Mouse (Mus musculus) retina, adult 2 months (tissue): ENCODE results near the gene Fam160a1.

Source experiments
- DNase-seq: peaks from one replicate; pipeline ENCODE4 v3.0.0-alpha.2; 2012; ENCODE audit warnings: low read depth, low spot score

Gene Fam160a1

DNA sequence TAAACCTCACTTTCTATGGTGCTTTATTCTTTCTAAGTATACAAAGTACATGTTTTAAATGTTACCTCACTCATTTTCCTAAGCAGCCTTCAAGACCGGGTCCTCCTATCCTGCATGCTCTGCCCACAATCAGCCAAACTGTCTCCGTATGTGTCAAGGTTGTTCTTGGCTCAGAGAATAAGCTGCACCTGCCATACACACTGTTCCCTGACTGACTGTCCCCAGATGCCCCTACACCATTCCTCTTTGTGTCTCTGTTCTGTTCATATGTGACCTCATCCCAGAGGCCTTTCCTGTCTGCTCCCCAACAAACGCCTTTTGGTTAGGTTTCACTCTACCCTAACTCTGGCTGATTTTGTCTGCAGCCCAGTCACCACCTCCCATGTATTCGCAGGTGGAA is 10.2 kb upstream of the Fam160a1 start:
- no peak for DNase-seq

DNA sequence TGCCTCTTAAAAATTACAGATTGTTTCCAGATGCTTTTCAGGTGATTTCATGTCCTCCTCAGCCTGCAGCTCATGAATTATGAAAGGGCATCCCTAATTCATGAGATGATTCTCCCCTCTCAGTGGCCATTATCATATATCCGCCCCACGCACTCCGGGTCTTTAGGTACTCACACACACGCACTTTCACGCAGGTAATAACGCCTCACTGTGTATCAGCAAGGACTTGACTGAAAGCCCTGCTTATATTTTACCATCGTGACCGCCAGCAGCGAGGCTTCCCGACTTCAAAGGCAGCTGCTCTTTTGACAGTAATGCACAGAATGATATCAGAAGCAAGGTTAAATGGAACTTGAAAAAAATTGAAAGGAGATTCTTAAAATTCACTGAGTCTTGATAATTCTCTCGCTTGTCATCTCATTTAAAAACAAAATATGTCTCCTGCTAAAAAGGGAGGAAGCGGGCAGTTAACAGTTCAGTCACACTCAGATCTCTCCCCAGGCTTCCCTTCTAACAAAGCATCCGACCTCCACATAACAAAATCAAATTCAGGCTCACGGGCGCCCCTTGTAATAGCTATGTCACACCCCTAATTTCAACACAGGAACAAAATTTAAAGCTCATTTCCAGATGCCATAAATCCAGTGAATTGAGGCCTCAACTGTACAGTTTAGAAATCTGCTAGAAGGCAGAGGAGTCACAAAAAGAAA is 3.9 kb upstream of the Fam160a1 start:
- DNase-seq = no peak

GRCm38 (mm10) chr3:85819319-85819718 is 2.2 kb upstream of the Fam160a1 start:
- no peak for DNase-seq

- DNase-seq = no peak
Measured at GRCm38 (mm10) chr3:85814241-85814640, 2.9 kb downstream of the Fam160a1 start.

DNA sequence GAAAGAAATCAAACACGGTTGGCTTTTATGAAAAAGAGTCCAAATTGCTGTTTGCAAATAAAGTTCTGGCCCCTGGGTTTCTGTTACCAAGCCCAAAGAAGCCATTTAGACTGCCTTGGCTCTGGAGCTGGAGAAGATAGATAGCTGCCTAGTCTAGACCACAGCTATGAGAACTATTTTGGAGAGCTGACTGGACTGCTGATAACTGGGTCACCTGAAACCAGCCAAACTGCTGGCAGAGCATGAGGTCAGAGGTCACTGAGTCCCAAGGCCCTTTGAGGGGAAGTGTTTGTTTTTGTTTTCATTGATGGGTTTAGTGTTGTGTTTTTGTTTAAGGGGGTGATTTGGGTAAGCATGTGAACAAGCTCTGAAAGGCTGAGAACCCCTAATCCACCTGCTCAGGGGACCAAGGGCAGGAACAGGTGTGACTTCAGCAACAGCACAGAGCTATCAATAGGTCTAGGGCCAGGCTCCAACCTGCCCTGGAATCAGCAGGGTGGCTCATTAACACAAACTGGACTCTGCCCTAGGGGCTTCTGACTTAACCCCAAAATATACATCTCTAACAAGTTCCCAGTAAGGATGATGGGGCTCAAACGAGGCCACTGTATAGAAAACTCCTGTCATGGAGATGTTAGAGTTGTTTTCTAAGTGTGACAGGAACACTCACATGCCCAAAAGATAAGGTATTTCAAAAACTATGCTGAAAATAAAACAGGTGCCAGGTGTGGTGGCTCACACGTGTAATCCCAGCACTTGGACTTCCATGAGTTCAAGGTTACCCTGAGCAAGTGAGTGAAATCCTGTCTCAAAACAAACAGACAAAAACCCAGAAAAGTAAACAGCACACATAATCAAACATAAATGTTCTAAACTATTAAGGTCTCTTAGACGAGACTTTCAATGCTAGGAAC is 3.7 kb downstream of the Fam160a1 start:
- no peak for DNase-seq

DNA sequence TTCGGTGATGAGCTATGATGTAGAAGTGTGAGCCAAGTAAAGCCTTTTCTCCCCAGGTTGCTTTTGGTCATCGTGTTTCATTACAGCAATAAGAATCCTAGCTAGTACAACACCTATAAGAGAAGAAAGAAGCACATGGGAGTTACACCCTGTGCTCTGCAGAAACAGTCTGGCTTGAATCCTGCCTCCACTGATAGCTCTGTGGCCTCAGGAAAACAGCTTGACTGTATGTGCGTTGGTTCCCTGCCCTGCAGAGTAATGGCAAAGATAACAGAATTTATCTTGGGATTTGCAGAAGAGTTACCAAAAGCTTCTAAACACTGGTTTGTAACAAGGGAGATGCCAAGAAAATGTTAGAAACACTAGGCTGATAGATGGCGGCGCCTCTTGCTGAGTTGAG is 5.1 kb downstream of the Fam160a1 start:
- no peak for DNase-seq

GRCm38 (mm10) chr3:85793166-85793565 is 23.9 kb downstream of the Fam160a1 start:
- DNase-seq = no peak

DNA sequence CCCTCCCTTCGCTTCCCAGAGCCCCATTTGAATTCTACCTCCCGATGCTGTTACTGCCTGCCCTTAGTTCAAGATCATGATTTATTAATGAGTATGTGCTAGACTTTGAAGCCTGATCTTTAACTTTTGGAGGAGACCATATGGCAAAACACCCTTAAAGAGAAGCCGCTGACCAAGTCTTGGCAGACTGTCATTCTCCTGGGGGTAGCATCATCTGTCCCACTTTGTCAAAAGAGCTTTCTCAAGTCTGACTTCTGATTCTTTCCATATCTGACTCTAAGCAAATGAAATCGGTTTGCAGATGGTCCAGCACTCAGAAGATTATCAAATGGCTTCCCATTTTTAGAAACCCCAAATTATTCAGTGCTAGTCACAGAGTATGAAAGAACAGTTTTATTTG is 27.3 kb downstream of the Fam160a1 start:
- DNase-seq = no peak

GRCm38 (mm10) chr3:85786501-85786900 is 30.6 kb downstream of the Fam160a1 start:
- DNase-seq = no peak

GRCm38 (mm10) chr3:85780906-85781305 is 36.2 kb downstream of the Fam160a1 start:
- DNase-seq = no peak

DNA sequence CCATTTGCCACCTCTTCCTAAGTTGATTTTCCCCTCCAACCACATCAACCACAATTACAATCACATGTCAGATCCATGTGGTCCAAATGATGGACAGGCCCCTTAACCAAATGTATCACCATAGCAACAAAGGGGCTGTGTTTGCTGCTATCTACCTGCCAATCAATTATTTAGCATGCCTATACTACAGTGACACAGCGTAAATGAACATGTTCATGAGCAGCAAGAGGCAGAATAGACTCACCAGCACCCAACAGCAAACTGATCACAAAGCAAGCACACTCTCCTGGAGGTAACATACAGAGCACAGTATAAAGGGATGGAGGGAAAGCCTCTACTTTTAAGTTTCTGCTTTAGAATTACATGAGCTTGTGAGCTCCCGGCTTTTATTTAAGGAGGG is 36.8 kb downstream of the Fam160a1 start:
- DNase-seq = no peak

- no peak for DNase-seq
Measured at GRCm38 (mm10) chr3:85777841-85778240, 39.2 kb downstream of the Fam160a1 start.

DNA sequence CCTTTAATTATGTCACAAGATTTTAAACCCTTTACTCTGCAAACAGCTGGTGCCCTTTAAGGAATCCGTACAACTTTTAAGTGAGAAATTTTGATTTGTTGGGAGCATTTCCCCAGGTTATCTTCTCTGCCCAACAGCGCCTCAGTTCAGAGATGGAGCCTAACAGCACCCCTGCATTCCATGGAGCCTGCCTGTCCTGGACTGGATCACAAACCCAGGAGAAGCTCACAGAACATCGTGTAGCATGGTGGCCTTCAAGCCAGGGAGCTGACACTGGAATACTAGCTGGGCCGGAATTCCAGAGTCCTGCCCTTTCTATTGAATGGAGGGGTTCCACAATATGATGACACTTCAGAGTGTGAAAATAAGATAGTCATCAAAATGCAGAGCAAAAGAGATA is 39.7 kb downstream of the Fam160a1 start:
- DNase-seq = no peak

- no peak for DNase-seq
Measured at GRCm38 (mm10) chr3:85776707-85777106, 40.4 kb downstream of the Fam160a1 start.

DNA sequence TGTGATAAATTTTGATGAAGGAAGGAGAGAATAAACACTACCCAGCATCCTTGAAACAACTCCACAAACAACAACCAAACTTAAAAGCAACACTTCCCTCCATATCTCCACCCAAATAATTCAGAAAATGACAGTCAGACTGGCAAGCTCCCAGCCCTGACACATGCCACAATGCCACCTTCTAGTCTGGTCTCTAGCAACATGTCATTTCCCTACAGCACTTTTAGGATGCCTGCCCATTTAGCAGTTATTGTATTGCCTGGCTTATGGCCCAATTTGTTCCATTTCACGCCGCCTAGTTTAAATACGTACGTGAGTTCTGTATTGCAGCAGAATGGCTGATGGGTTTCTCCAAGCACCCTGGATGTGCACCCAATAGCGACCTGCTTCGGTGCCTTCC is 41.0 kb downstream of the Fam160a1 start:
- DNase-seq = no peak

- no peak for DNase-seq
Measured at GRCm38 (mm10) chr3:85773886-85774285, 43.2 kb downstream of the Fam160a1 start.

GRCm38 (mm10) chr3:85773425-85773824 is 43.7 kb downstream of the Fam160a1 start:
- DNase-seq = no peak

DNA sequence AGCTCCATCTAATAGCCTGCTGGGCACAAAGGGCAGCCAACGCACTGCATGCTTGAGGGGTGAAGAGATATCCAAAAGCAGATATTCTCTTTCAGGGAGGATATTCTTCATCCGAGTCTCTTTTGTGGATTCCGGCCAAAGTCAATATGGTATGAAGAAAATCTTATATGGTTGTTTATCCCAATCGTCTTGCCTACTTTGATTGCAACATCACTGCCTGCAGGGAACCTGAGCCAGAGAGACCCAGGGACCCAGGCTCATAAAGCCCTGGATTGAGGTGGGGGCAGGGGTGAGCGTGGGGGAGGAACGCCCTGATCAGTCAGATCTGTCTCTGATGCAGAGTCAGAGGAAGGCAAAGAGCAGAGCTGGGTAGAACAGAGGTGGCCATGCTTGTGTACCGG is 52.2 kb downstream of the Fam160a1 start:
- no peak for DNase-seq

DNA sequence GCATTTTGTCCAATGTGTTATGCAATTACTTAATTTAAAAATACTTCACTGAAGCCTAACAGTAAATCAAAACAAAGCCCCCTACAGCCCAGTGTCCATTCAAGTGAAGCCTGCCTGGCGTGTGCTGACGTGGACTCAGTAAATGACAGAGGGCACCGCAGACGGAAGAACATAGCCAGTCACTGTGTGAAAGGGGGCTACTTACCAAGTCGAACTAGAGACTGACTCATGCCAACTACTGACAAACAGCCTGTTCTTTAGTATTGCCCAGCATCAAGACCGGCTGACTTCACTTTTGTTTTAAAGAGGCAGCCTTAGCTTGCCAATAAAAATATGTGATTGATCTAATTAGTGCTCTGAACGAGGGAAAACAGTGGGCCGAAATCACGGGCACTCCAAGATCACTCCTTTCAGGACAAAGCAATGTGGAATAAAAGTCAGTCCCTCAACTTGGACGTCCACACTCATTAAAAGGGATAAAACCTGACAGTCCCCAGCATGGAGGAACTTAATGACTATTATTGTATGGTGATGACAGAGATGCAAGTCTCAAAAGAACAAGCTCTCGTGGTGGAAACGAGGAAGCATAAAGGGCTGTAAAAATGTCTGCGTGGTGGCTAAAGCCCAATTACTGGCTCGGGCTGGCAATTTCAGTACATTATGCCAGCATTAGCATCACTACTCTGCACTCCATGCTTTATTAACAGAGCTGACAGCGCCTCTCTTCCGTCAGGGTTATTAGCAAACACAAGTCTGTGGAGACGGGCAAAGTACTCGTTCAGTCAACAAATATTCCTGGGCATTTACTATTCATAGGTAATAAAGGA is 52.9 kb downstream of the Fam160a1 start:
- DNase-seq = no peak

DNA sequence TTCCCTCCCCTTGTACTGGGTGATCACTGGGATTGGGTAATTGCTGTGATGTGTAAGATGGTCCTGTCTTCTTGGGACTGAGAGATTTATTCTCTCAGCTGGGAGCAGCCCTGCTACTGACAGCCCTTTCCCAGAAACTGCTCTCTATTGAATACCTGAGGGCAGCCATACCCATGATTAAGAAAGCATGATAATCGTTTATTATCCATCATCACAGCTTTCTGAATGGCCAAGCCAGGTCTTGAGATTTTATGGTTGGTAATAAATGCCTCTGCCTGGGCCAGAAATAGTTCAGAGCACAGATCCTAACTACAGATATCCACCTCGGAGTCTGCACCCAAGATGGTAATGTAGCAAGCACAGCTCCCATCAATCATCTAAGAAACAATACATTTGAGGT is 59.1 kb downstream of the Fam160a1 start:
- DNase-seq = no peak

GRCm38 (mm10) chr3:85757435-85757834 is 59.7 kb downstream of the Fam160a1 start:
- no peak for DNase-seq

GRCm38 (mm10) chr3:85749348-85749747 is 67.7 kb downstream of the Fam160a1 start:
- no peak for DNase-seq
